Mouse (Mus musculus) kidney, adult 18-20 months (tissue): ENCODE results near the gene Ntn5.
A peak's percentile ranks its signal among the peaks of the same experiment; 100 is the strongest.

ENCODE experiments used
- DNase-seq: peaks from one replicate; pipeline ENCODE4 v3.0.0; 2021

Gene Ntn5

DNA sequence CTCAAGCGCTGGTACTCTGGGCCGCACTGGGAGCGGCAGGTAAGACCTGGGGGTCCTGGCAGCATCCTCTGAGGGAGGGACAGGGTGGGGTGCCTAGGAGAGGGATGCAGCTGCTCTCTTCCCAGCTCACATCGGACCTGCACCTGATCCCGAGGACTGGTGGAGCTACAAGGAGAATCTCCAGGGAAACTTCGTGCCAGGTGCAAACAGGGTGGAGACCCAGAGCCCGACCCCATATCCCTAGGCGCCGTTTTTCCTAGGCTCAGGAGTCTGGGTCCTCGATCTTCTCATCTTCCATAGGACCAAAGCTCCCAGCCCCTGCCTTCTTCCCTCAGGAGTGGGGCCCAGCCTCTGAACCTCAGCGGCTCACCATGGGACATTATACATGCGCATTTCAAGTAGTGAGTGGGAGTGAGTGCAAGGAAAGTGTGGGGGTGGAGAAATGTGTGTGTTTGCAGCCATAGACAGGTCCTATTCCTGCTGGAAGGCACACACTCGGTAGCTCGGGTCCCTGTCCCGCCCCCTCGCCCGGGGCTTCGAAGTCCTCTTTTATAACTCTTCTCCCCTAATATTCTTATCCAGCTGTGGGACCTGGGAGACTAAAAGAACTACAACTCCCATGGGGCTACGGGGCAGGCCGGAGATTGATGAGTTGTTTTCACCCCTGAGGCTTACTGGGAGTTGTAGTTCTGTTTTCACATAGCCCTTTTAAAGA lies 16.6 kb downstream of the Ntn5 start:
- peak; percentile 84 for DNase-seq

DNA sequence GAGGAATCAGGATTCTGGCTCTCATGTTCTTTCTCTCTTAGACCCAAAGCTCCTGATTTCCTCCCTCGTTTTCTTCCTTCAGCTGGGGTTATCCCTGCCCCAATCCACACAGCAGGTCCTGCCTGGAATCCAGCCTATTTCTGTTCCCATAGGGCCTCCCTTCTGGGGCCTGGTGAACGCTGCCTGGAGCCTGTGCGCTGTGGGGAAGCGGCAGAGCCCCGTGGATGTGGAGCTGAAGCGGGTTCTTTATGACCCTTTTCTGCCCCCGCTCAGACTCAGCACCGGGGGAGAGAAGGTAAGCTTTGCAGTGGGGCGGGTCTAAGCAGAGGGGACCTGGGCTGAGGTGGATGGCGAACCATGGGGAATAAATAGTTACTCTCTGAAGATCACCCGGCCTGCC lies 17.2 kb downstream of the Ntn5 start:
- no peak for DNase-seq

- DNase-seq: no peak
These were observed 17.8 kb downstream of the Ntn5 start for GRCm38 (mm10) chr7:45701607-45702006.

DNA sequence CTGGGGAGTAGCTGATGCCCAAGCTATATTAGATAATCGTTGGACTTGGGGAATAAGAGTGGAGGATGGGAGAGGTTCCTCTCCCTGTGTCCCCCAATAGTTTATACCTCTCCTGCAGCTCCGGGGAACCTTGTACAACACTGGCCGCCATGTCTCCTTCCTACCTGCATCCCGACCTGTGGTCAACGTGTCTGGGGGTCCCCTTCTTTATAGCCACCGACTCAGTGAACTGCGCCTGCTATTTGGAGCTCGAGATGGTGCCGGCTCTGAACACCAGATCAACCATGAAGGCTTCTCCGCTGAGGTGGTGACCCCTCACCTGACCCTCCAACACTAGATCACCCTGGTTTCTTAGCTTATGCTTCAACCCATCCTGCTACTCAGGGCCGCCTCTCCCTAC lies 18.5 kb downstream of the Ntn5 start:
- no peak for DNase-seq

DNA sequence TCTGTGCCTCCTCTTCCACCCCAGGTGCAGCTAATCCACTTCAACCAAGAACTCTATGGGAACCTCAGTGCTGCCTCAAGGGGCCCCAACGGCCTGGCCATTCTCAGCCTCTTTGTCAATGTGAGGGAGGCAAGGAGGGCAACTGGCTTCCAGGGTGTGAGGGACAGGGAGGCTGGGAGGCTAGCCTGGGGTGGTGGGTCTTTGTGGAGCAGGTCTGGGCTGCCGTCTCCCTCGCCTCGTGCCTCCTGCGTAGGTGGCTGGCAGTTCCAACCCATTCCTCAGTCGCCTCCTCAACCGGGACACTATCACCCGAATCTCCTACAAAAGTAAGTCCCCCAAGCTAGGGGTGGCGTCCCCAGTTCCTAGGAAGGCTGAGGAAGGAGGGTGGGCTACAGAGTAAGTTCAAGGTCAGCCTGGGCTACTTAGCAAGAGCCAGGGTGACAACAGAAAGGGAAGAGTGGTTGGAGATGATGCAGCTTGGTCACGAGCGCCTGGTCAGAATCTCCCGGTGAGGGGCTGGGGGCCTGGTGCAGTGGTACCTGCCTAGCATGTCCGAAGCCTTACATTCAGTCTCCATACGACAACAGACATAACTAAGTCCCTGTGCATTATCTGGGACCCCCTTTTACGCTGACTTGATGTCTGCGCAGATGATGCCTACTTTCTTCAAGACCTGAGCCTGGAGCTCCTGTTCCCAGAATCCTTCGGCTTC lies 19.1 kb downstream of the Ntn5 start:
- no peak for DNase-seq

GRCm38 (mm10) chr7:45703521-45704033 lies 19.8 kb downstream of the Ntn5 start:
- DNase-seq: no peak

- peak; percentile 69 for DNase-seq
These were observed 20.3 kb downstream of the Ntn5 start for GRCm38 (mm10) chr7:45704046-45704559.

DNA sequence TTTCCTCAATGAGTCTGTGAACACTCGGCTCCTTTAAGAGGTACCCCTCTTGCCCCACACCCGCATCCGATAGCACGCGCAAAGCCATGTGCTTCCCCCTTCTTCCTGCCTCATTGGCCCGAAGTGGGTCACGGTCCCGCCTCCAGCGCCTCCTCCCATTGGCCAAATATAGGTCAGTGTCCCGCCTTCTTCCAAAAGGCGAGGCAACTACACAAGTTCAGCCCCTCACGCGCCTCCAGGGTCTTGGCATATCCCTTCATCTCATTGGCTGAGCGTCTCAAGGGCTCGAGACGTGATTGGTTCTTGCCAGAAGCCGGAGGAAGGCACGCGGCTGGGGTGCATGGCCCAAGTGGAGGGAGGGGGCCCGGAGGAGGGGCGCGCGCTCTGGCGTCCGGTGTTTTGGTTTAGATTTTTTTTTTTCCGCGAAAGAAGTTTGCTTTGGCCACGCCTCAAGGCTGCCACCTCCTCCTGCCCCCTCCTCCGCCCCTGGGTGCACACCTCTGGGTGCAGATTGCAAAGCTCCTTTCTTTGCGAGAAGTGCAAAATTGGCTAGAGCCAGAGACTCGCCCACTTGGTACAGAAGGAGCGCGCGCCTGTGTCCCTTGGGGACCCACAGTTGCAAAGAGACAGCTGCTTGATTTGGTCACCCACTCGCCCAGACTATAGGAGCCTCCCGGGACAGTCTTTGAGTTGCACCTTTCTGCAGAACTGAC lies 21.1 kb downstream of the Ntn5 start, which contains the start of gene Dbp:
Gene Dbp, plus strand, starts transcription at position 359 of the 713 bp plus-strand sequence.
- peak; percentile 99 for DNase-seq

- no peak for DNase-seq
These were observed 21.6 kb downstream of the Ntn5 start for GRCm38 (mm10) chr7:45705443-45705864.

DNA sequence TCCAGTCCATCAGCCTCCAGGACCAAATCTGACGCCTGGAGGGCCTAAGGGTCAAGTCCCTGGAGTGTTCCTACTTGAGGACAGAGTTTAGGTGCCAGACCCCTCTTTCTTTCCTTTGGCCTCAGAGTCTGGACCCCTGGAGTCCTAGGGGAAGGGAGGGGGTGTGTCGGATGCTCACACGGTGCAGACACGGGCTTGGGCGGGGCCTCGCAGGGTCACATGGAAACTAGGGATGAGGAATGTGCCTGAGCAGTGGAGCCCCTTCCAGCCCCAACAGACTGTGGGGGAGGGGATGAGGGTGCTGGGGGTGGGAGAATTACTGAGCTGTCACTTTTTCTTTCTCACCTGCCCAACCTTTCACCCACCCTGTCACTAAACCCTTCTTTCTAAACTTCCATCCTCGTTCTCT lies 22.1 kb downstream of the Ntn5 start:
- DNase-seq: peak; percentile 87

DNA sequence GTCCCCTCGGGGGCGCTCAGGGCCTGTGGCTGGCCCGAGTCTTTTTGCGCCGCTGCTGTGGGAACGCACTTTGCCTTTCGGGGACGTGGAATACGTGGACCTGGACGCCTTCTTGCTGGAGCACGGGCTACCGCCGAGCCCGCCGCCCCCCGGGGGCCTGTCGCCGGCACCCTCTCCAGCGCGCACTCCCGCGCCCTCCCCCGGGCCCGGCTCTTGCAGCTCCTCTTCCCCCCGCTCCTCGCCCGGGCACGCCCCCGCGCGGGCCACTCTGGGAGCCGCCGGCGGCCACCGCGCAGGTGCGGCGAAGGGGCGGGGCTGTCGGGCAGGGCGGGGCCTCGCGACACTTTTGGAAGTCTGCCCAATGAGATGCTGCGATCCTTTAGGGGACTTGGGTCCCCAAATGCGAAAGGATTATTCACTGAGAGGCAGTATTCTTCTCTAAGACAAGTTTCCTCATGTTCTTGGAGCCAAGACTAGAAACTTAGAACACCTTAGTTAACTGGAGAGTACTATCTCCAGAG lies 23.0 kb downstream of the Ntn5 start:
- DNase-seq: peak; percentile 89

- peak; percentile 100 for DNase-seq
These were observed 23.6 kb downstream of the Ntn5 start for GRCm38 (mm10) chr7:45707375-45707967.

DNA sequence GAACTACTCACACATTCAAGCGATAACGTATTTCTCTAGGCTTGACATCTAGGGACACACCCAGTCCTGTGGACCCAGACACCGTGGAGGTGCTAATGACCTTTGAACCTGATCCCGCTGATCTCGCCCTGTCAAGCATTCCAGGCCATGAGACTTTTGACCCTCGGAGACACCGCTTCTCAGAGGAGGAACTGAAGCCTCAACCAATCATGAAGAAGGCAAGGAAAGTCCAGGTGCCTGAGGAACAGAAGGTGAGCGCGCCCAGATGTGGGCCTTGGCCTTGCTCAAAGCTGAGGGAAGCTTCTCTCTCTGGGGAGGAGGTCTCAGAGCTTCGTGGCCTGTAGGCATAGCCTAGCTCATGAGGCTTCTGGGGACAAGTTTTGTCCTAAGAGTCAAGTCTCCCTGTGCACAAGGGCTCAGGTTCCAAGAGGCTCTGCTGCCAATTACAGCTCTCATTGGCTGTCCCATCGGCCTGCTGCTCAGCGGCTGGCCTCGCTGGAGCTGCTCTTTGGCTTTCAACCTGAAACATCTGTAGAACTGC lies 24.5 kb downstream of the Ntn5 start:
- peak; percentile 78 for DNase-seq

DNA sequence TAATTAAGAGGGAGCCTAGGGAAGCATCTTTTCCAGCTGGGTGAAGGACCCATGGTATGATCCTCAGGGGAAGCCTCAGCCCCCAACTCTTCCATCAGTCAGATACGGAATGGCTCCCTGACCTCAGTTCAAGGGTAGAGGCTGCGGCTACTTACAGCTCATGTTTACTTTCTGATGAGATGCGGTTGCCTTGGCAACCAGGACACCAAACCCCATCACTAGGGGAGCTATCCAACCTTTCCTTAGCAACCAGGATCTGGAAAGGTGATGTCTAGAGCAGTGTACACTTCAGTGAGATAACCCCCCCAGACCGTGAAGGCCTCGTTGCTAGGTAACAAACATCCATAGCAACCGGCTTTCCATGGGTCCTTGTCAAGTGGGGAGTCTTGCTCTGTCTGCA lies 25.2 kb downstream of the Ntn5 start:
- peak; percentile 36 for DNase-seq

DNA sequence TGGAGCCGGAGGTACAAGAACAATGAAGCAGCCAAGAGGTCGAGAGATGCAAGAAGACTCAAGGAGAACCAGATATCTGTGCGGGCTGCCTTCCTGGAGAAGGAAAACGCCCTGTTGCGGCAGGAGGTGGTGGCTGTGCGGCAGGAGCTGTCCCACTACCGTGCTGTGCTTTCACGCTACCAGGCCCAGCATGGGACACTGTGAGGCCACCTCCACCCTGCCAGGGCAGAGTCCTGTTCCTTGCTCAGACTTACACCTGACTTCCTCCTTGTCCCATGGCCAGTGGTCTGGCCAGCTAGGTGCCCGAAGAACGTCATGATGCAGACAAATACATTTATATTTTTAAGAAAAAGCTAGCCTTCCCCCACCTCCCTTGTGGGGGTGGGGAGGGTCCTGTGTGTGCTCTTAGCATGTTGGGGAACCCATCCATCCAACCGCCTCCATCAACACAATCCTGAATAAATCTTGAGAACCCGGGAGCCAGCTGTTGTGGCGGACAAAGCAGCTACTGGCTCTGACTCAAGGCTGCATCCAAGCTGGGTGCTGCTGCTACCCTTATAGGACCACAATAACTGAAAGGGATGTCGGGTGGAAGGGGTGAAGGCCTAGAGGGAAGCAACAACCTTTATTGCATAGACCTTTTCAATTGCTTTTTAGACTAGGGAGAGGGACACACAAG lies 26.0 kb downstream of the Ntn5 start:
- DNase-seq: no peak

DNA sequence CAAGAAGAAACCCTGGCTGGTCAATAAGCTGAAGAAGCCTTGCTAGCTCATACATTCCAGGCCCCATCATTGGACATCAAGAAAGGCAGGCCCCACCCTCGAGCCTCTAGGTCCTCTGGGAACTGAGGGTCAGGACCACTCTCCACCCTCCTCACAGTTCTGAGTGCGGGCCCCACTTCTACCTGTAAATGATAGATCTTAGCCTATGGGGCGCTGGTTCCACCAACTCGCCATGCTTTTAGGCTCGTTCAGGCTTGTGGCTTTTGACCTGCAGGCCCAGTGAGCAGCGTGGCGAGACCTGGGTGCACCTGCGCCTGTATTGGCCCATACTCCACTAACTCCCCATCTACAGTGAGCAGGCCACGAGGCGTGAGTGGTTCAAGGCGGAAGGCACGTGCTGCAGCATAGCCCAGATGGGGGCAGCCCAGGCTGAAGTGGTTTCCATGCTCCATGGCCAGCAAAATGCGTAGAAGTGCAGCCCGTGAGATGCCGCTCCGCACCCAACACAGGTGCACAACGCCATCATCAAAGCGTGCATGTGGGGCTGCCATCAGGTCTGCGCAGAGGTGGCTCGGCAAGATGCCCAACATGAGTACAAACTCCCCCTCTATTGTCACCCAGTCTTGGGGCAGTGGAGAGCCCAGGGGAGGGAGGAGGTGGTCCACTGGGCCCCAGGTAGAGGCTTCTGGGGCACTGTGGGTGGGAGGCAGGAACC lies 26.8 kb downstream of the Ntn5 start:
- no peak for DNase-seq

GRCm38 (mm10) chr7:45711316-45712021 lies 27.6 kb downstream of the Ntn5 start:
- DNase-seq: no peak

DNA sequence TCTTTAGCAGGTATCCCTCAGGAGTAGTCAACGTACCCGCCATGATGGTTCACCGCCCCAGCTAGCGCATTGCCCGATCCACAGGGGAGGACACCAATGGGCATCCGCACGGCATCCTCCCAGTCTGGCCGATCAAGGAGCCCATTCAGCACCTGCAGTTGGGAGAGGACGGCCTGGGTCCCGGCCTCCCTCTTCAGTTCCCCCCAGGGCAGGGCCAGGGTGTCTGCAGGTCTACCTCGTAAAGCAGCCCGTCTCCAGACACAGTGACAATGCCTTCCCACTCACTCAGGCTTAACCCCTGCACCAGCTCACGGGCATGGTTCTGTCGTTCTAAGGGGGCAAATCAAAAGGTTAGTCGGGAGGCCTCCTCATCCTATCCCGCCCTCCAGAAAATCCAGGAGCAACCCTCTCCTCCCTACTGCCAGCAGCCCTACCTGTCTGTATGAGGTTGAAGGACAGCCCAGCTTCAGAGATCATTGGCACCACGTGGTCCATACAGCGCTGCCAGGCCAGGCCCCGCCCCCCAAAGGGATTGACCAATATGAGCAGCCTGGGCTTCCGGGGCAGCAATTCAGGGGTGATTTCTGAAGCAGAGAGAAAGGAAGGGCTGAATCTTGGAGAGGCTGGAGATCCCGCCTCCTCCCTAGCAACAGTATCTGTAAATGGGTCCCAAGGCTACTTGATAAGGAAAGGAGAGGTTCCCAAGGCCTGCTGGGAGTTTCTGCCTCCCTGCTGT lies 28.4 kb downstream of the Ntn5 start:
- DNase-seq: peak; percentile 88

GRCm38 (mm10) chr7:45713396-45713795 lies 29.6 kb downstream of the Ntn5 start:
- DNase-seq: no peak
